Mouse (Mus musculus) R1 (cell line): ENCODE data around the gene Fgfr2.
A peak's percentile ranks its signal among the peaks of the same experiment; 100 is the strongest.

ENCODE experiments used
- DNase-seq: peaks from one replicate; pipeline ENCODE4 v3.0.0-alpha.2; 2018; ENCODE audit warnings: low read depth, low spot score

The Fgfr2 gene

GRCm38 (mm10) chr7:131264251-131264650 is 1858.9 kb downstream of the Fgfr2 start:
- no peak for DNase-seq

- DNase-seq: no peak
Observed at GRCm38 (mm10) chr7:131260946-131261345, 1862.2 kb downstream of the Fgfr2 start.

- no peak for DNase-seq
Observed at GRCm38 (mm10) chr7:131257309-131257708, 1865.8 kb downstream of the Fgfr2 start.

DNA sequence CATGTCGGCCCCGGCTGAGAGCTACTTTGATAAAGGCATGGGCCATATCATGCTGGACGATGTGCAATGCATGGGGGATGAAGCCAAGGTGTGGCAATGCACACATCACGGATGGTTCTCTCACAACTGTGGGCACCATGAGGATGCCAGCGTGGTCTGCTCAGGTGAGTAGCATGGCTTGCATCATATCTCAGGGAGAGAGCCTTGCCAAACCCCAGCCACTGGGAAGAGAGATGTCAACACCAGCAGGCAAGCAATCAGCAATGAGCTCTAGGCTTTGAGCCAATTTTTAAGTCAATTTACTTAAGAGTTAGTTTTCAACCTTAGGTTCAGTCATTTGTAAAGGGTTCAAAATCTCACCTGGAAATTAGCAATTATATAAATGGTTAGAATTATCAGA is 1866.3 kb downstream of the Fgfr2 start:
- no peak for DNase-seq

- DNase-seq: peak; percentile 66
Observed at GRCm38 (mm10) chr7:131244993-131245392, 1878.2 kb downstream of the Fgfr2 start.

DNA sequence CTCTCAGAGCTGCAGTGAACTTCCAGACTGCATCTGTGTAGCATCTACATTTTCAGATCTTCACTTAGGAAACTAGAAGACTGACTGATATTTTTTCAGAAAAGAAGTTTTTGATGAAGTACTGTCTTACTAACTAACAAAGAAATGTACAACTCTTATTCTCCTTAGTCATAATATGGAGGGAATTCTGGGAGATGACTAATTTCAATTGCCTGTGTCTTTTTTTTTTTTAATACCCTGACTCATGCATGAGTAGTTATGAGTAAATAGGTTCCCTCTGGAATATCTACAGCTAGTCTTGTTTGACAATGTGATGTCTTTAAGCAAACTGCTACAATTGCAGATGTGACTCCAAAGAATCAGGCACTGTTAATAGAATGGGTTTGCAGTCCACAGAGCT is 1887.1 kb downstream of the Fgfr2 start:
- DNase-seq: no peak

DNA sequence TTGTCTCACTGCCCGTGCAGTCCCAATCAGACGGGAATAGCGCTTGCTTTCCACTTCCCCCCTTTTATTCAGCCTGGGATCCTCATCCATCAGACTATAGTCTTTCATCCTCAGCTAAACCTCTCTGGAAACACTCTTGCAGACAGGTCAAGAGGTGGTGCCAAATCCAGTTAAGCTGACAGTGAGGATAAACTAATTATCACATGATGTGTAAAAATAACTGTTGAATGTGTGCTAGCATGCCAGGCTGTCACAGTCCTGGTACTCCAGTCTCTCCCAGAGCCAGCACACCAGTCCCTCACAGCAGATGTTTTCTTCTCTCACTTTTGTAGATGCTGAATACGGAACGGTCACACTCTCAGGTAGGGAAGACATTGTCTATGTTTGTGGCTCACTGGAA is 1900.1 kb downstream of the Fgfr2 start:
- no peak for DNase-seq

DNA sequence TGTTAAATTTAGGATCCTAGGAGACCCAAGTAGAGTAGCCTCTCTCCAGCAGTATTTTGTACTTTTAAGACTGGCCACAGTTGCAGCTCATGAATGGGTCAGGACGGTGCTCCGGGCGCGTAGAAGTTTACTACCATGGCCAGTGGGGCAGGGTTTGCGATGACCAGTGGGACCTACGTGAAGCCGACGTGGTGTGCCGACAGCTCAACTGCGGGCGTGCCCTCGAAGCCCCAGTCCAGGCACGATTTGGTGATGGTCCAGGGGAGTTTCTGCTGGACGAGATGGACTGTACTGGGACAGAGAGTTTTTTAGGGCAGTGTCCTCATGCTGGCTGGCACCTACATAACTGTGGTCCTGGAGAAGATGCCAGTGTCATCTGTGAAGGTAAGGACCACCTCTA is 1935.2 kb downstream of the Fgfr2 start:
- no peak for DNase-seq

GRCm38 (mm10) chr7:131187047-131187446 is 1936.1 kb downstream of the Fgfr2 start:
- DNase-seq: no peak

DNA sequence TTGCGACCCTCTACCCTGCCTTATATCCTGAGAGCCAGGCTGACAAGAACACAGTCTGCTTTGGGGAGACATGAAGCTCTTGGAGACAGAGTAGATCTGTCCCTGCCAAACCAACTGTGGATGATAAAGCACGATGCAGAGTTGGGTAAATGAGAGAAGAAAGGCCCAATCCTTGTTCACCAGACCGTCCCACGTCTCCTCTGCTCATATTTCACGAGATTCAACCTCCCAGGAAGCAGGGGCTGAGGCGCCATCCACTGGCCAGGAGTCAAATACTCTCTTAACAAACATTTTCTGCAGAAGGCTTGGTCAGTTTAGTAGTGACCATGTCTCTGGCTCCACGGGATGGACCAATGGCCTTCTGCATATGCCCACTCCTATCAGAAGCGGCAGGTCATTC is 1938.8 kb downstream of the Fgfr2 start:
- DNase-seq: no peak

- peak; percentile 55 for DNase-seq
Observed at GRCm38 (mm10) chr7:131182685-131183084, 1940.5 kb downstream of the Fgfr2 start.

DNA sequence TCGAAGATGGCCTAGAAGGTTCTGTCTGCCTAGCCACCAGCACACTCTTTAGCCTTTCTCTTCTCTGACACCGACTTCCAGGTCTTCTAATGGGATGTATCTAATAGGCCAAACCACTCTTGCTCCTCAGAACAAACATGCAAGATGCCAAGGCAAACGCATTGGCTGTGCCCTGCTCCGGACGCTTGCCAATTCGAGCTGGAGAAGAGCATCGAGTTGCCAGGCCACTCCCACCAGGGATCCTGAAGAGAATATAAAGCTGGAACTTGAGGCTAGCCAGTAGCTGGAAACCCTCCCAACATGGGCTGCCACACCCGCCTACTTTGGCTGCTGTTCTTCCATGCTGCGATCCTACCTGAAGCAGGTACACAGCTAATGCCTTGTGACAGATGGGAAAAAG is 1949.0 kb downstream of the Fgfr2 start, which contains the start of gene 5430419D17Rik:
Gene 5430419D17Rik (plus strand): TSS at position 282 of the 400 bp plus-strand sequence.
- DNase-seq: no peak

DNA sequence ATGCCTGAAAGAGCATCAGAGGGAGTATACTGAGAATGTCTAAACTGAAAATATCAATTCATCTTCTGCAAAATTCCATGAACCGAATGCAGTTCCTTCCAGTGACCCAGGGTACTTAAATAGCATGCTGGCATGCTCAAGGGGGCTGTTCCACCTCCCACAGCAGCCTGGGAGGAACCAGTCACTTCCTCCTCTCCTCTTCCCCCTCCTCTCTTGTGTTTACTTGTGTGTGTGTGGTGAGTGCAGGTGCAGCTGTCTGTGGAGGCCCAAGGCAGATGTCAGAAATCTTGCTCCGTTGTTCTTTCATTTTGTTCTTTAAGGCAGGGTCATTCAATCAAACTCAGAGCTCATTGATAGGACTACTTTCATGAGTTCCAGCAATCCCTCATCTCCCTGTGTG is 1954.1 kb downstream of the Fgfr2 start:
- DNase-seq: no peak

DNA sequence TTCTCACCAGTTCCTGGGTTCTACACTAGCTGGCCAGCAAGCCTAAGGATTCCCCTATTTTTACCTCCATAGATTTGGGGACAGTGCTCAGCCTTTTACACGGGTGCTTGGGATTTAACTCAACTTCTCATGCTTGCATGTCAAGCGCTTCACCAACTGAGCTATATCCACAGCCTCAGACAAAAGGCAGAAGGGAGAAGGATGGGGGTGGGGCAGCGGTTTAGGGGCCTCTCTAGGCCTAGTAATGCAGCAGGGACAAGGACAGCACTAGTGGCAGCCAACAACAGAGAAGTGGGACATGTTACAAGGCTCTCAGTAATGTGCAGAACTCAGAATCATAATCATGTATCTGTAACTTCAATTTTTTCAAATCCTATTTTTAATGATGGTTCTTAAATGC is 1955.4 kb downstream of the Fgfr2 start:
- DNase-seq: no peak

GRCm38 (mm10) chr7:131162251-131162650 is 1960.9 kb downstream of the Fgfr2 start:
- DNase-seq: no peak

GRCm38 (mm10) chr7:131153044-131153443 is 1970.1 kb downstream of the Fgfr2 start:
- DNase-seq: no peak

DNA sequence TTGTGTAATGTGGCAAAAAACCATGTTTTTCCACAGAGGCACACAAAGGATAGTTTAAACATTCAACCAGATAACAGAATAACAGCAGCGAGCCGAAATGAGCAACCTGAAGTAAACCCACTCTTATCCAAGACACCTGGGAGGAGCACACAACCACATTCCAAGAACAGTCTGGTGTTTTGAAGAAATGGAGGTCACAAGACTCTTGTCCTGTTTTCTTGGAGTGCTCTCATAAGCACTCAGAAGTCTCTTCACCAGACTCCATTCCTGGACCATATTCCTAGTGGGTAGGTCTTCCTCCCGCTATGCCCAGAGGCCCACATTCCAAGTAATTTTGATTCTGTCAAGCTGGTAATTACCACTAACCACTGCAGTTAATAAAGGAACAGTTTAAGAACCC is 1973.0 kb downstream of the Fgfr2 start:
- DNase-seq: no peak

DNA sequence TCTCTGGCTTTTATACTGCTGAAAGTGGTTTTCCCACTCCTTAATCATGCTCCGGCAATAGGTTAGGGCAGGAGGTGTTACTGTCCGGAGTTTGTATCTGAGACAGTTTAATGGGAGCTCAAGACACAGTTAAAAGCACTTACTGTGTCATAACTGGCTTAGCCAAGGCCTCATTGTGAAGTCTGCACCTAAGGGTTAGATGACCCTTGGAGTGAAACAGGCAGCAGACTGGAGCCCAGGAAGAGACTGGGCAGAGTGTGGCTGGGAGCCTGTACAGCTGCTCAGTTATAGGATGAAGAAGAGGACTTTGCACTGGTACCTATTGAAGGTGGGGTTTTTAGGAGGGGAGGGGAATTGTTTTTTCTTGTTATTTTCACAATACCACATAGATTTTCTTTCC is 1976.9 kb downstream of the Fgfr2 start, which contains the start of gene 4933402N03Rik:
Gene 4933402N03Rik (minus strand): TSS at position 101 of the 400 bp plus-strand sequence.
- DNase-seq: no peak

DNA sequence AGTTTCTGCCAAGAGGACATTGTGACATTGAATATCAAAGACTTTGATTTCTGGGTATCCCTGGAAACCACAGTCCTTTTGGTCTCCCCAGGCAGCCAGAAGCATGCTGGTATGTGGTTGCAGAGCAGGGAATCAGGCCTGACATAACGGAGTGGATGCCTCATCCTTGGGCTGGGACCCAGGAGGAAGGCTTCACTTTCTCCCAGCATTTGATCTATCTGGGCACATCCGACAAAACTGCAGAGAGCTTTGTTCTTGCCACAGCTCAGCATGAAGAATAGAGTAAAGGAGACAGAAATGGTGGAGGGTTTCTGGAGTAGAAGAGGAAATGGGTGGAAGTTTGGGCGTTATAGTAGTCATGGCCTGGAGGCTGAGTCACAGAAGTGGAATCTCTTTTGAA is 1990.0 kb downstream of the Fgfr2 start:
- no peak for DNase-seq

- peak; percentile 47 for DNase-seq
Observed at GRCm38 (mm10) chr7:131130021-131130420, 1993.1 kb downstream of the Fgfr2 start.

- no peak for DNase-seq
Observed at GRCm38 (mm10) chr7:131122210-131122807, 2000.8 kb downstream of the Fgfr2 start.

GRCm38 (mm10) chr7:131114434-131114833 is 2008.7 kb downstream of the Fgfr2 start:
- DNase-seq: no peak

GRCm38 (mm10) chr7:131113676-131114075 is 2009.5 kb downstream of the Fgfr2 start:
- no peak for DNase-seq

DNA sequence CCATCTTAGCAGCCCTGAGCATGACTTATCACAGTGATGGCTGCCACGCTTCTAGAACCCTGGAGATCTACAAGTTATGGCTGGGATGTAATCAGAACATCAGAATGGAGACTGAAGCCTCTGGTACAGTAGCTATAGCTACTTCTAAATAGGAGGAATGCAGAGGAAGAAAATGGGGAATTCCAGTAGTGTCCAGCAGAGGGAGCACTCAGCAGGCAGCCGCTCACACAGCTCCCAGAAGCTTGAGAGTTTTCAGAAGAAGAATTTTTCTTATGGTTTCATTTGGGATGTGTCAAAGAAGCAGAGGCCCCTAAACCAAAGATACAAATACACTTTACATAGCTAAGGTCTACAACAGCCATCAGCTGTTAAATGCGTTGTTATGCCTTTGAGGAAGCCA is 2010.7 kb downstream of the Fgfr2 start:
- peak; percentile 47 for DNase-seq
